Comparison of ENCODE assay signal across 18 mouse cellular contexts in genomic region chr3:6866148-6866483, GRCm38 (mm10).
"Had no signal": no experiment of that assay in that cellular context is flagged by ENCODE, and none has a peak within 500 bp of the region (broad histone marks: within the 10 kb centered on the region; RNA-seq: fewer than 3 reads in every experiment).

No protein-coding gene starts in this region.

- H3K9me3 ChIP-seq: lung, embryonic 15.5 days; megakaryocyte, embryonic 14.5 days; midbrain, embryonic 13.5 days; midbrain, embryonic 15.5 days; neural tube, embryonic 13.5 days; stomach, embryonic 15.5 days had no signal

- ATAC-seq: liver, postnatal 0 days; lung, postnatal 0 days had no signal

- H3K36me3 ChIP-seq: lung, embryonic 15.5 days; midbrain, embryonic 13.5 days; midbrain, embryonic 15.5 days; neural tube, embryonic 13.5 days; stomach, embryonic 15.5 days had no signal

- H3K9ac ChIP-seq: liver, postnatal 0 days; lung, embryonic 15.5 days; midbrain, embryonic 13.5 days; midbrain, embryonic 15.5 days; neural tube, embryonic 13.5 days; stomach, embryonic 15.5 days had no signal

- H3K4me2 ChIP-seq: lung, embryonic 15.5 days; midbrain, embryonic 11.5 days; midbrain, embryonic 13.5 days; midbrain, embryonic 15.5 days; neural tube, embryonic 13.5 days; stomach, embryonic 15.5 days had no signal

- H3K27ac ChIP-seq: lung, embryonic 15.5 days; macrophage; midbrain, embryonic 13.5 days; midbrain, embryonic 15.5 days; neural tube, embryonic 13.5 days; stomach, embryonic 15.5 days; stomach, postnatal 0 days had no signal

- H3K27me3 ChIP-seq: lung, embryonic 15.5 days; megakaryocyte, embryonic 14.5 days; midbrain, embryonic 13.5 days; midbrain, embryonic 15.5 days; neural tube, embryonic 13.5 days; stomach, embryonic 15.5 days had no signal

- H3K4me1 ChIP-seq: lung, embryonic 15.5 days; megakaryocyte, embryonic 14.5 days; midbrain, embryonic 13.5 days; midbrain, embryonic 15.5 days; neural tube, embryonic 13.5 days; stomach, embryonic 15.5 days had no signal

- H3K4me3 ChIP-seq: lung, embryonic 15.5 days; megakaryocyte, embryonic 14.5 days; midbrain, embryonic 13.5 days; midbrain, embryonic 15.5 days; neural tube, embryonic 13.5 days; stomach, embryonic 15.5 days had no signal

- DNase-seq: liver, postnatal 0 days; lung, adult 2 months; lung, postnatal 14 days; lung, postnatal 36 days; spleen, adult 18-20 months; thymus, adult 2 months; thymus, postnatal 25 days; thymus, postnatal 4 days had no signal
